Mouse (Mus musculus) heart, adult 11 months (tissue): ENCODE data around the gene Usp24.

Source experiments
- DNase-seq: peaks from one replicate; pipeline ENCODE4 v3.0.0; 2022

Usp24 gene

DNA sequence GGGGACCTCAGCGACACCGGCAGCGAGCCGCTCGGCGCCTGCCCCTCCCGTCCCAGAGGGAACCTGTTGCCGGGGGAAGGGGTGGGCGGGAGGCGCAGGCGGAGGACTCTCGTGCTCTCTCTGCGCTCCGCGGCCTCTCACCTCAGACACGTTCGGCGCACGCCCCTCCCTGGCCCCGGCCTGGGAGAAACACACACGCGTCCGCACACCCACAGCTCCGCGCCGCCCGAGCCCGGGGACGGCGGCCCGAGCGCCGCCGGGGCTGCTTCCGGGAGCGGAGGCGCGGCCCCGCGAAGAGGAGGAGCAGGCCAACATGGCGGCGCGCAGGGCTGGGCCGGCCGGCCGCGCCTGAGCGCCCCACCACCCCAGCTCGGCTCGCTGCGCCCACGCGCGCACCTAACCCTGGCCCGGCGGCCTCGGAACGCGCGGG, at the start of gene Usp24:
Gene Usp24 (plus strand): TSS at position 293 of the 430 bp plus-strand sequence.
- DNase-seq: peak; percentile 99

GRCm38 (mm10) chr4:106276937-106277336, 39.1 kb upstream of the Usp24 start:
- DNase-seq: peak; percentile 87

GRCm38 (mm10) chr4:106279177-106279576, 36.8 kb upstream of the Usp24 start:
- peak; percentile 66 for DNase-seq

DNA sequence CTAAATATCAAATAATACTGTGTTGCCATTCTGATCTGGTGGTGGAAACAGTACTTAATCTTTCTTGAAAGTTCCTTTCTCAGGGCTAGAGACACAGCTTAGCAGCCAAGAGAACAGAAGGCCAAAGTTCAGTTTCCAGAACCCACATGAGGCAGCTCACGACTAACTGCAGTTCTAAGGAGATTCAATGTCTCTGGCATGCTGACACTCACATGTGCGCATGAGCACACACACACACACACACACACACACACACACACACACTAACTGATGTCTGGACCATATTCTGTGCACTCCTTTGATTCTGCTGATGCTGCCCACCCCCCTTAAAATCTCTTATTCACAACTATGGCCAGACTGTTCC, 34.9 kb upstream of the Usp24 start:
- peak; percentile 86 for DNase-seq

- DNase-seq: peak; percentile 90
Measured at GRCm38 (mm10) chr4:106281492-106282122, 34.4 kb upstream of the Usp24 start.

DNA sequence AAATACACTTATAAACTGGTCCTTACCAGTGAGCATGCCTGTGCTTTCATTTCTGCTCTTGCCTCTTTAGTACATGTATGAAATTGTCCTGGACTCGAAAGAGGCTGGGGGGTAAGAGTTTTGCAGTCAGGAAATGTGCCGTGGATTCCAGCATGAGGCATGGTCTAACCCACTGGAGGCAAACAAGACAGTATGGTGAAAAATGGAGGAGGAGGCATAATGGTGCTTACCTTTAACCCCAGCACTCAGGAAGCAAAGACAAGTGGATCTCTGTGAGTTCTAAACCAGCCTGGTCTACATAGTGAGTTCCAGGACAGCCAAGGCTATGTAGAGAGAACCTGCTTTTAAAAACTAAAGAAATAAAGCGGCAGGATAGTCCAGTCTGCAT, 33.9 kb upstream of the Usp24 start:
- DNase-seq: peak; percentile 81

DNA sequence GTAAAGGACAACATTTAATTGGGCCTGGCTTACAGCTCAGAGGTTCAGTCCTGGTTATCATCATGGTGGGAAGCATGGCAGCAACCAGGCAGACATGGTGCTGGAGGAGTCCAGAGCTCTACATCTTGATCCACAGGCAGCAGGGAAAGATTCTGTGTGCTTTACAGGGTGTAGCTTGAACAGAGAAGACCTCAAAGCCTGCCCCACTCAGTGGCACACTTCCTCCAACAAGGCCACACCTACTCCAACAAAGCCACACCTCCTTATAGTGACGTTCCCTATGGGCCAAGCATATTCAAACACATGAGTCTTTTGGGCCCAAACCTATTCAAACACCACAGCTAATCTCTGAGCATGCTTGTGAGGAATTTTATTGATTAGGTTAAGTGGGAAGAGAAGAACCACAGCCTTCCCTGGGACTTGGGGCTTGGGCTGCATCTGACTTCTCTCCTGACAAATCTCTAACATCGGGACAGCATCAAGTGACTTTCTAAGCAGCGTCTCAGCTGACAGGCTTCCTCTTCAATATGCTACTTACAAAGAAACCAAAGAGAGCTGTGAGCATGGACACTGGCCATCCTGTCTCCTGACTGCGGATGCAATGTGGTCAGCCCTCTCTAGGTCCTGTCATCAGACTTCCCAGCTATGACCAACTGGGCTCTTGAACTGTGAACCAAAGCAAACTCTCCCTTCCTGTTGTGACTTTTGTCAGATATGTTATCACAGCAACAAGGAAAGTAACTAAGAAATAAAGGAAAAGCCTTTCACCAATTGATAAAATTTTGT, 28.9 kb upstream of the Usp24 start:
- peak; percentile 89 for DNase-seq

DNA sequence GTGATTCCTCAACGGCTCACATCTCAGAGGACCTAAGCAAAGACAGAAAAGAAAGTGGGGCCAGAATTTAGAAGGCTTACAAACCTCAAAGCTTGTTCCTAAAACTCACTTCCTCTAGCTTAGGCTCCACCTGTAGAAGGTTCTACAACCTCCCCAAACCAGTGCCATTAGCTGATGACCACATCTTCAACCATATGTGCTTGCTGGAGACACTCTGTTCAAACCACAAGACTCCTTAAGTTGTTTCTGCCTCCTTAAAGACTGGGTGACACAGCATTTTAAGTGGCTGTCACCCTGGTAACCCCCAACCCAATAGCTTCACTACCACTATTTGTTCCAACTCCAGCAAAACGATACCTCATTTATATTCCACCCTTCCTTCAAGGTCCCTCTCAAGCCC, 25.8 kb upstream of the Usp24 start:
- peak; percentile 21 for DNase-seq

DNA sequence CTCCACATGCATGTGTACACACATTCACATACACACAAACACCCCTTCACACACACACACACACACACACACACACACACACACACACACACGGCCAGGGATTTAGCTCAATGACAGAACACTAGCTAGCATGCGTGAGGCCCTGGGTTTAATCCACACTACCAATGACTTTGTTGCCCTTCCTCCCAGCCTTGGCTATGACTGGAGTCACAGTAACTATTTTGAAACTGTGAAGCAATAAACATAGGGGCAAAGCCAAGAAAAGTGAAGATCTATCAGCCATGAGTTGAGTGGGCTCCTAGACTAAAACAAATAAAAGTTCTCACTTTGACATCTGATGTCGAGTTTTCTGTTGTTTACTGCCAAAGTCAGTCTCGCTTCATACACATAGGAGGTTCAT, 23.2 kb upstream of the Usp24 start:
- DNase-seq: peak; percentile 55

DNA sequence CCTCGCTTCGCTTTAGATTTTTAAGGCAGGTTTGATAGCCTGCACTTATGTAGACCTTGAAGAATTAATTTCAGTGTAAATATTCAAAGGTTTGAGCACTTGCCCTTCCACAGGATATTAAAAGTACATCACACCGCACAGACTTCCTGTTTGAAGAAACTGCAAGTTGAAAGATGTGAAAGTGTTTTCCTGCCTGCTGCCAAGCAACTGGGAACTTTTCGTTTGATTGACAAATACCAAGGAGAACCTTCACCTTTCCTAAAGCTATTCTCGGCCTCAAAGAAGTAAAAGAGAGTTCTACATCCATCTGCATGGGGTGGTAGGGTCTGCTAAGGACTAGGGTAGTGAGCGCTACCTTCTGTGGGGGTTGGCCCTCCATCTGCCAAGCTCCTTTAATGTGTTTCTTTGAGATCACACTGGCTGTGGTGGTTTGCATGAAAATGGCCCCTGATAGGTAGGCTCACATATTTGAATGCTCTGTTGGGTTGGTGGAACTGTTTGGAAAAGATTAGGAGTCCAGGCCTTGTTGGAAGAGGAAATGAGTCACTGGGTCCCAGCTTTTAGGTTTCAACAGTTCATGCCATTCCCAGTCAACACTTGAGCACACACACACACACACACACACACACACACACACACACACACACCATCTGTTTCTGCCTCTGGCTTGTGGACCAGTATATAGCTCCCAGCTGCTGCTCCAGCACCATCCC, 22.5 kb upstream of the Usp24 start:
- peak; percentile 89 for DNase-seq

- DNase-seq: peak; percentile 60
Measured at GRCm38 (mm10) chr4:106295696-106296095, 20.3 kb upstream of the Usp24 start.

DNA sequence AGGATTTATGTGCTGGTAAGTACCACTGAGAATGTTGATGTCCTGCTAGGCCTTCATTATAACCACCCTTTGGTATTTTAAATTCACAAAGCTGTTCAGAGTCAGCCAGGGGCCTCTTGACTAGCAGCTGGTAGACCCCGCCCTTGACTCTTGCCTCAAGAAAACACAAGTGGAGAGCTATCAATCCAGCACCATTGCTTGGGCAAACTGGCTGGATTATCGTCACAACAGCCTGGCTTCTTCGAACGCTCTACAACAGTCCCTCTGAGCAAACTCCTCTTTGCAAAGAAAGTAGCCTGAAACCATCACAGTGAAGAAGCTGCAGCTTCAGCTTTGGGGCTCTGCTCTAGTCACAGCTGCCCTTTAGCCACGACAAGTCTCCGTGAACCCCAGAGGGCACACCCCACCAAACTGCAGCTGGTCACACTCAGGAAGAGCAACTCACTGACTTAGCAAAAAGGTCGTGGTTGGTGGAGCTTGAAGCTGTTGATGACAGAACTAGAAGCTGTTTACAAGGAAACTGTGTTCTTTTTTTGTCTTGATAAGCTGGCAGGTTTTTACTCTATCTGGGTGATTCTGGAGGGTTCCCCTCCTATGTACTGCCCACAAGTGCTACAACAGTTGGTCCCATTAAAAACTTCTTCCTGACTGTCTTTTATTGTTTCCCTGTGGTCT, 19.5 kb upstream of the Usp24 start:
- DNase-seq: peak; percentile 96

- DNase-seq: peak; percentile 95
Measured at GRCm38 (mm10) chr4:106301346-106301745, 14.7 kb upstream of the Usp24 start.

GRCm38 (mm10) chr4:106308090-106308489, 7.9 kb upstream of the Usp24 start:
- DNase-seq: no peak

- peak; percentile 27 for DNase-seq
Measured at GRCm38 (mm10) chr4:106312651-106313050, 3.4 kb upstream of the Usp24 start.

GRCm38 (mm10) chr4:106313070-106313469, 2.9 kb upstream of the Usp24 start:
- DNase-seq: peak; percentile 73

DNA sequence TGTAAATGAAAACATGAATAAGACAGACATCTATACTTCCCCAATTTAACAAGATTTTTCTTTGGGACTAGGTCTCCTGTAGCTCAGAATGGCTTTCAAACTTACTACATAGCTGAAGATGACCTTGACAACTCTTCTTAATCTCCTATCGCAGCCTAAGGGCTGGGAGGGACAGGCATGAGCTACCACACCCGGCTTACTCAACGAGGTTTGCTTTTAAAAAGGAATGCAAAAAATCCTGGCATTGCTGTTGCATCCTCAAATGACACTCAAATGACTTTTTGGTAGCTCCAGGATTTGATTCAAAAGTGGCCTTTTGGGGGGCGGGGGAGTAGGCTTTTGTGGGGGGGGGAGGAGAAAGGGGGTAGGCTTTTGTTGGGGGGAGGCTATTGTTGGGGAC, 2.1 kb upstream of the Usp24 start:
- DNase-seq: peak; percentile 70

DNA sequence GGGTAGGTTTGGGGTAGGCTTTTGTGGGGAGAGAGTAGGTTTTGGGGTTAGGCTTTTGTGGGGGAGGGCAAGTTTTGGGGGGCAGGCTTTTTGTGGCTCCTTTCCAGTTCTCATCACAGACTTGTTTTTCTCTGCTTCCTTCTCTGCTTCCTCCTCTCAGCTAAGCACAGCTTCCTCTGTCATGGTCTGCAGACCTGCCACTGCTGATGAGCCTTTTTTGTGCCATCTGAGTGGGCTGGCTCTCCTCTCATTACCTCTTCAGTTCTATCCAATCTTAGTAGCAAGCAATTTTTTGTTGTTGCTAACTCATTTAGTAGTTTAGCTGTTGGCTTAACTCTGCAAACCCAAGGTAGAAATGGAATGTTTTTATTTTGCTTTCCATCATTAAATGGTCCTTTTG, 1.7 kb upstream of the Usp24 start:
- peak; percentile 89 for DNase-seq

GRCm38 (mm10) chr4:106316351-106317178, 552 bp downstream of the Usp24 start:
- DNase-seq: peak; percentile 95

- peak; percentile 91 for DNase-seq
Measured at GRCm38 (mm10) chr4:106317179-106318055, 1.4 kb downstream of the Usp24 start.

DNA sequence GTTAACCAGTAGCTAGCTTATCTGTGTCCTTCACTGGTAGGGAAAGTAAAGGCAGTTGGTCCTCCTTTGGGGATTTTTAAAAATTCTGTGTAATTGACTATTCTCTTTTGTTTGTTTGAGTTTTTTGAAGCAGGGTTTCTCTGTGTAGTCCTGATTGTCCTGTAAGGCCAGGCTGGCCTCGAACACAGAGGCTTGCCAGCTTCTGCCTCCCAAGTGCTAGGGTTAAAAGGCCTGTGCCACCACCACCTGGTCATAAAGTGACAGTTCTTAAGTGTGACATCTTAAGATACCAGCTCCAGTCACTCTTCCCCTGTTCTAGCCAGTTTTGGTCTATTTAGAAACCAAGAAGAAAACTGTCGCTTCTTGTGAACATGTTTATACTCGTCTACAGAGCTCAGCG, 2.2 kb downstream of the Usp24 start:
- peak; percentile 87 for DNase-seq
